Mouse (Mus musculus) urinary bladder, postnatal 25 days (tissue): ENCODE data around the gene Ttc28.

Experiments used
- DNase-seq: peaks from one replicate; pipeline ENCODE4 v3.0.0; 2022; ENCODE audit warnings: low spot score

Gene Ttc28

DNA sequence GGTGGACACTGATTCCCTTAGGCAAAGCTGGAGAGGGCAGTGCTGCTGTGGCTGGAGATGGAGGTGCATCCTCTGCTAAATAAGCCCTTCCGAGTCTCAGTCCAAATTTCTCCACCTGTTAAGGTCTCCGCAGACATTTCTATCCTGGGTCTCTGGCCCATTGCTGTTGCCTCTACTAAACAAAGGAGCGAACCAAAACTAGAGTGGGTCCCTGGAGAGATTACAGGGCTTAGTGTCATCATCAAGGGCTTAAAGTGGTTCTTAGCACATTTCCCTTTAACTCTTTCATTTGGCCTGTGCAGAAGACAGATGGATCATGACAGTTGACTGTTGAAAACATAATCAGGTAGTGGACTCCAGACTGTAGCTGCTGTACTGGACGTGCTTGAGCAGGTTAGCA is 9.0 kb downstream of the Ttc28 start:
- no peak for DNase-seq

DNA sequence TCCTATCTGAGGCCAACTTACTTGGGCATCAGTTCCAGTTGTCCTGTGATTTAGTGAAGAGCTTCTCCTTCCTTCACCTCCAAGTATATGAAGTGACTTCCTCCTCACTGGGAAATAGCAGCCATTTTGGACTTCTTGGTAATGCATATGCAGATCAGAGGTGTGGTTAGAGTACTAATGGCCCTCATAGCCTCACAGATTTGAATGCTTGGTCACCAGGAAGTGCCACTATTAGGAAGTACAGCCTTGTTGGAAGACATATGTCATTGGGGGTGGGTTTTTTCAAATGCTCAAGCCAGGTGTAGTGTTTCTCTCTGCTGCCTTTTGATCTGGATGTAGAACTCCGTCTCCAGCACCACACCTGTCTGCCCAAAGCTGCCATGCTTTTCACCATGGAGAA is 10.3 kb downstream of the Ttc28 start:
- no peak for DNase-seq

DNA sequence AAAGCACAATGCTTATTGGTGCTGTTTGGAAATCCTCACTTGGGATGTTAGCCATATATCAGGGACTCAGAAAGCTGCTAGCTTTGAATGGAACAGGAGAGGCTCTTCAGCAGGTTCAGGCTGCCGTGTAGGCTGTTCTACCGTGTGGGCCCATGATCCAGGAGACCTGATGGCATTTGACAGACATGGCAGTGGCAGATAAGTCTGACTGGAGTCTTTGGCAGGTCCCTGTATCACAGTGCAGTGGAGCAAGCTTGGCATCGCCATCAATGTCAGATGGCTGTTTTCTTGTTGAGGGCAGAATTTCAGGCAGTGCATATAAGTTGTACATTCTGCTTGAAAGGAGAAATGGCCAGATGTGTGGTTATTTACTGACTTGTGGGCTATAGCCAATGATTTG is 11.0 kb downstream of the Ttc28 start:
- DNase-seq = no peak

DNA sequence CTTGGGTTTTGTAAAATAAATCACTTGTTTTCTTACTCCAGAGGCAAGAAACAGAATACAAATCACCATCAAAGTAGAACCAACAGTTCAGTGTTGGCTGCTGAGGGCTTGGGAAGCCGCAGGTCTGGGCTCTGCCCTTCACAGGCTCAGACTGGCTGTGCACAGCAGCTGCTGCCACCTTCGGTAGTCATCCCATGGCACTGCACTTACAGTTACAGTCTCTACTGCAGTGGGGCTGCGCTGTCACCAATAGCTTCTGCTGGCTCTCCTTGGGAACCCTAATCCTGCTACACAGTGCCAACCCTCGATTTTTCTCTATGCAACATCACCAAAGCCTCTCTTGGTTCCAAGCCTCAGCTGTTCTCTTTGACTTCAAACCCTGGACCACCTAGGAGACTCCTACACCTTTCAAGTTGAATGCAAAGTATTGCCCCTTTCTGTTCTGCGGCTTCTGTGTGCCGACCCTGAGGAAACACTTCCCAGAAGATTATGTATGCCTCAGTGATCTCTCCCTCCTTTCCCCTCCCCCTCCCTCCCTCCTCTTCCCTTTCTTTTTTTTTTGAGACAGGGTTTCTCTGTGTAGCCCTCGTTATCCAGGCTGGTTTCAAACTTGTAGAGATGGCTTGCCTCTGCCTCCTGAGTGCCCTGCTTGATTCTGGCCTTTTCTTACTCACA is 17.6 kb downstream of the Ttc28 start:
- no peak for DNase-seq

DNA sequence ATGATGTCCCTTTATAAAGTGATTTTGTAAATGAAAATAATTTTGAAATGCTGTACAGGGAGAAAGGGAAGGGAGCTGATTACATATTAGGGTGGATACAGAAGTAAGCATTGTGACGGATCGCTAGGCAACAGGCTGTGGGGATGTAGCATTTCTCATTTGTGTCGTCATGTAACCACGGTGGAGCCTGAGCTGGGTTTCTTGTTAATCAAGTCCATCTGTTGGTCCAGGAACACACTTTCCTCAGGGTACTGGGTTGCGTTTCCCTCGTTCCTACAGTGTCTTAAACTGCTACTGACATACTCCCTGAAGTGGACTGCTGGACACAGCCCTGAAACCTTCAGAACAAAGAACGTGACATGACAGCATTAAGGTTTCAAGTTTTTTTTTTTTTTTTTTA is 18.6 kb downstream of the Ttc28 start:
- DNase-seq = no peak

DNA sequence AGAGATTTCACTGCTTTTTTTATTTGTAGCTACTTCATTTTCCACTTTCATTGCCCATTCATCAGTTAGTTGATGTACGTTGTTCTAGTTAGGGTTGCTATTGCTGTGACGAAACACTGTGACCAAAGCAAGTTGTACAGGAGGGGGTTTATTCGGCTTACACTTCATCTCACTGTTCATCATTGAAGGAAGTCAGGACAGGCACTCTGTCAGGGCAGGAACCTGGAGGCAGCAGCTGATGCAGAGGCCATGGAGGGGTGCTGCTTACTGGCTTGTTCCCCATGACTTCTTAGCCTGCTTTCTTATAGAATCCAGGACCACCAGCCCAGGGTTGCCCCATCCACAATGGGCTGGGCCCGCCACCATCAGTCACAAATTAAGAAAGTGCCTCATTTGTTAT is 19.2 kb downstream of the Ttc28 start:
- DNase-seq = no peak

DNA sequence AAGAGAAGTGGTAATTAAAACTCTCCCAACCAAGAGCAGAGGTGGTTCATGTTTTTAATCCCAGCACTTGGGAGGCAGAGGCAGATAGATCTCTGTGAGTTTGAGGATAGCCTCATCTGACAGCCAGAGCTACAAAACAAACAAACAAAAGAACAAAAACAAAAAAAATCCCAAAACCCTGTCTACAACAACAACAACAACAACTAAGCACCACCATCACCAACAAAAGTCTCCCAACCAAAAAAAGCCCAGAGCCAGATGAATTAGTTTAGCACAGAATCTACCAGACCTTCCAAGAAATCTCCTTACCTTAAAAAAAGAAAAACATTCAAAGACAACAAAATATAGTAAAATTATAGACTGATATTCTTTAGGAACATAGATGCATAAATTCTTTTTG is 20.7 kb downstream of the Ttc28 start:
- no peak for DNase-seq

DNA sequence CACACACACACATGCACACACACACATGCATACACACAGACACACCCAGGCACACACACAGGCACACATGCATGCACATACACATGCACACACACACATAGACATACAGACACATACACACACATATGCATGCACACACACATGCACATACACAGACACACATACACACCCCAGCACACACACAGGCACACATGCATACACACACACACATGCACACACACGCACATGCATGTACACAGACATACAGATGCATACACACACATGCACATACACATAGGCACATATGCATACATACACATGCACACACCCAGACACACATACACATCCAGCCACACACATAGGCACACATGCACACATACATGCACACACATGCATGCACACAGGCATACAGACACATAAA is 27.1 kb downstream of the Ttc28 start:
- no peak for DNase-seq

DNA sequence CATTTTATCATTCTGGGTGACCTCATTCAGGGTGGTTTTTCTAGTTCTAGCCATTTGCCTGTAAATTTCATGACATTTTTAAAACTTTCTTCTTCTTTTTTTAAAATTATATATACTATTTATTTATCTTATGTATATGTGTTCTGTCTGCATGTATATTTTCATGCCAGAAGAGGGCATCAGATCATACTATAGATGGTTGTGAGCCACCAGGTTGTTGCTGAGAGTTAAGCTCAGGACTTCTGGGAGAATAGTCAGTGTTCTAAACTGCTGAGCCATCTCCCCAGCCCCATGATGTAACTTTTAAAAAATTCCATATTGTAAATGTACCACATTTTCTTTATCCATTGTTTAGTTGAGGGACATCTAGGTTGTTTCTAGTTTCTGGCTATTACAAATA is 29.3 kb downstream of the Ttc28 start:
- DNase-seq = no peak

DNA sequence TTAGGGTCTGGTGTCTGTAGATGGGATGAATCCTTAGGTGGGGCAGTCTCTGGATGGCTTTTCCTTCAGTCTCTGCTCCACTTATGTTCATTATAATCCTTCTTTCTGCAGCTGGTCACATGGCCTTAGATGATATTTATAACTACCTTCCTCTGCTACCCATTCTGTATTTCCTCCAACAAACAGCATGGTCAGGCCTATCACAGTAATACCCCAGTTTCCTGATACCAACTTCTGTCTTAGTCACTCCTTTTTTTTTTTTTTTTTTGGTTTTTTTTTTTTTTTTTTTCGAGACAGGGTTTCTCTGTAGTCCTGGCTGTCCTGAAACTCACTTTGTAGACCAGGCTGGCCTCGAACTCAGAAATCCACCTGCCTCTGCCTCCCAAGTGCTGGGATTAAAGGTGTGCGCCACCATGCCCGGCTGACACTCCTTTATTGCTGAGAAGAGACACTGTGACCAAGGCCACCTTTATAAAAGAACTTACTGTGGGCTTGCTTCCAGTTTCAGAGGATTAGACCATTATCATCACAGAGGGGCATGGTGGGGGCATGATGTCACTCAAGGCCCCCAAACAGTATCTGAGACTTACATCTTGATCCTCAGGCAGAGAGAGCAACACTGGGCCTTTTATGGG is 30.5 kb downstream of the Ttc28 start:
- DNase-seq = no peak

DNA sequence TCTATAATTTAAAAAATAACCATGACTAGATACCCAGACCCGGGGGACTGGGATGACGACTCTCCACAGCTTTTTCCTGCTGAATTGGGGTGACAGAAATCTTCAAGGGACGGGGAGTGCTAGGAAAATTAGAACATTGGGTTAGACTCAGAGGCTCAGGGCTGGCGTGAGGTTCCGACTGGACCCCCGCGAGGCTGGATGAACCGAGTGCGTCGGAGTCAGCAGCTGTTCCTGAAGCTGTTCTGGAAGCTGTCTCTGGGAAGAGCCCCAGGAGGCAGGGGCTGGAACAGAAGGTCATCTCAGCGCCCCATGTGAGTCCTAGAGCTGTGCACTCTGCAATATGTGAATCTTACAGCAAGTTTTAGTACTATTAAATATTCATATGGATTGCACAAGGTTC is 35.3 kb downstream of the Ttc28 start:
- no peak for DNase-seq

DNA sequence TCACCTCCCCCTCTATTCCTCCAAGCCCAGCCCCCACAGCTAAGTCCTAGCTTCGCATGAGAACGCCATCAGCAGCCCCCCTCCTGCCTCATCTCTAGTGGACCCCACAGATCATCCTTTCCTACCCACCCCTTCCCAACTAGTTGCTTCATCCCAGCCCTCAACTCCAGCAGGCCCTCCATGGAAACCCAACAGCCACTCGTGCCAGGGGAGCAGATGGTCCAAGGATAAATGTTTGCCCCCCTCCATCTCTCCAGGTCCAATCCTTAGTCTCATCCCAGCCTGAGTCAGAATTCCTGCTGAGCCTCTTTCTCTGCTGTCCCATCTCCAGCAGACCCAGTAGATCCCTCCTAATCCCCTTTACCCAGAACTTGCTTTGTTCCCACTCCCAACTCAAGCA is 36.6 kb downstream of the Ttc28 start:
- DNase-seq = no peak

DNA sequence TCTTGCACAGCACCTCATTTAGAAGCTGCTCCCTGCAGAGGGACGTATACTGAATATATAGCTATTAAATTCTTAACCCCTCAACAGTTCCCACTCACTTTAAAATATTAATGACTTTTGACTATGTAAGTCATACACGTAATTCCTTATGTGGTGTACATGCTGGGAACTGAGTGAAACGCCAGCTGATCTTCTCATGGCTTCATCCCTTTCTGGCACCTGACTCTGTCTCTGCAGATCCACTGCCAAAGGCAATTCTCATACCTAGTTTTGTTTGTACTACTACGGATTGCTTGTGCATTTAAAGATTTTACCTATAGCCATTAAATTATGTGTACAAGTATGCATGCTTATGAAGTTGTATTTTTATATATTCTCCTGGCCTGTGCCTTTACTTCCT is 39.9 kb downstream of the Ttc28 start:
- no peak for DNase-seq

DNA sequence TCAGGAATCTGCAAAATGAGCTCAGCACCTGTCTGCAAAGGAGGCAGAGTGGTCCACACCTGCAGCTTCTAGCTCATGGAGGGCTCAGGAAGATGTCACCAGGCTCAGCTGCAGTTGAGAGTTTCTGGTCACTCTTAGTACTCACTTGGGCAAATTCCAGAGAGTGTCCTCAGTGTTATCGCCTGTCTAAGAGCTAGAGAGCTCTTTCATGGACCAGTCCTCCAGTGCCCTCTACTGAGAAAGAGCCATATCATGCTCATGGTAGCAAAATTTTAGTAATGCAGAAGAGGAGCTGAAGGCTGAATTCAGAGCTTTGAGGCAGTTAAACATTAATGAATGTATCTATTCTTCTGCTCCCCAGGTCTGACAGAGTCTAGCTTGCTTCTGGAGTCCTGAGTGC is 43.7 kb downstream of the Ttc28 start:
- DNase-seq = no peak

DNA sequence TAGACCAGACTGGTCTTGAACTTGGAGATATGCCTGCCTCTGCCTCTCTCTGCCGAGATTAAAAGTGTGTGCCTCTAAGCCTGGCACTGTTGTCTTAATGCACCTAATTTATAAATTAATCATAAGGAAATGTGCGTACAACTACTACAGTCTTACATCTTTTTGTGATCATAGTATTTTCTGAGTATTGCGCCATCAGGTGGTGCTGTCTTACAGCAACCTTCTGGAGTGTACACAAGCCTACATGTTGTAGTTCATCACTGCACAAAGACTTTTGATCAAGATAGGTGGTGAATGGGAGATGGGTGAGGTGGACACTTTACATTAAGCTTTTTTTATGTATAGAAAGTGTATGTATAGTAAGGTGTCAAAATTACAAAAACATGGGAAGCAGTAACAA is 45.0 kb downstream of the Ttc28 start:
- DNase-seq = no peak

DNA sequence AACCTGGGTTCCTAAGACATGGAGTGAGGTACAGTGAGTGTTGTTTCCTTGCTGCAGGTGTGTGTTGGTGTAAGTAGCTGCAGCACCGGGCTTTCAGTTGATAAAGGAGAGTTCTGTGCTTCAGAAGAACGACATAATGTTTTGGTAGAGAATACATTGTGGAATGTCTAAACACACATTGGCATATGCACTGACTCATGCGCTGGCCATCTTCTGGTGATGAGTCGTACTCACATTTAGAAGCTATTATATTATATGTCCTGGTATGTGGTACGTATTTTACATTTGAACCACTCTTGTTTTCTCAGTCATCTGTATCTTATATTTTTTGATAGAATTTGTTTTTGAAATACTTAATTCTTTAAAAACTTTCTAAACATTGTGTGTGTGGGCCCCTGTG is 46.2 kb downstream of the Ttc28 start:
- no peak for DNase-seq

DNA sequence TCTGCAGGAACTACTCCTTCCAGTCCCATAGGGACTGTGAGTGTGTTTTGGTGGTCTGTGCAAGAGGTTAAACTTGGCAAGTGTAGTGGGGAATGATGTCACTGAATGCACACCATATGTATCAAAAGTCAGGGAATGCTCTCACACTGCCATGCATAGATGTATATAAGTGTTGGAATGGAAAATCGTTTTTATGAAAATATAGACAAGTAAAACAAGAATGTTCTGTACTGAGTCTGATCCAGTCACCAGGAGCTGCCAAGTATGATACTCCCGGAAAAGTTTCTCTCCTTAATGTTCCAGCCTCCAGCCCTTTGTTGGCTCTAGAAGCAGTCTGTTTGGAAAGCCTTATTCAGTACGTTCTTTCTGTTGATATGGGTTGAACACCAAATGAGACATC is 48.7 kb downstream of the Ttc28 start:
- no peak for DNase-seq

DNA sequence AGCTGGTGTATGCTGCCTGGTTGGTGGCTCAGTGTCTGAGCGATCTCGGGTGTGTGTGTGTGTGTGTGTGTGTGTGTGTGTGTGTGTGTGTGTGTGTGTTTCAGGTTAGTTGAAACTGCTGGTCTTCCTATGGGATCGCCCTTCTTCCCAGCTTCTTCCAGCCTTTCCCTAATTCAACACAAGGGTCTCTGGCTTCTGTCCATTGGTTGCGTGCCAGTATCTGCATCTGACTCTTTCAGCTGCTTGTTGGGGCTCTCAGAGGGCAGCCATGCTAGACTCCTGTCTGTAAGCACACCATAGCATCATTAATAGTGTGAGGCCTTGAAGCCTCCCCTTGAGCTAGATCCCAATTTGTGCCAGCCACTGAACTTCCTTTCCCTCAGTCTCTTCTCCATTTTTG is 49.7 kb downstream of the Ttc28 start:
- DNase-seq = no peak

DNA sequence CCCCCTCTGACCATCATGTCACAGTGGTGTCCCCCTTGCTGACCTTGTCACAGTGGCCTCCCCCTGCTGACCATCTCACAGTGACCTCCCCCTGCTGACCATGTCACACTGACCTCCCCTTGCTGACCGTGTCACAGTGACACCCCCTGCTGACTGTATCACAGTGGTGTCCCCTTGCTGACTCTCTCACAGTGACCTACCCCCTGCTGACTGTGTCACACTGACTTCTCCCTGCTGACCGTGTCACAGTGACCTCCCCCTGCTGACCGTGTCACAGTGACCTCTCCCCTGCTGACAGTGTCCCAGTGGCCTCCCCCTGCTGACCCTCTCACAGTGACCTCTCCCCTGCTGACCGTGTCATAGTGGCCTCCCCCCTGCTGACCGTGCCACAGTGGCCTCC is 57.0 kb downstream of the Ttc28 start:
- no peak for DNase-seq

DNA sequence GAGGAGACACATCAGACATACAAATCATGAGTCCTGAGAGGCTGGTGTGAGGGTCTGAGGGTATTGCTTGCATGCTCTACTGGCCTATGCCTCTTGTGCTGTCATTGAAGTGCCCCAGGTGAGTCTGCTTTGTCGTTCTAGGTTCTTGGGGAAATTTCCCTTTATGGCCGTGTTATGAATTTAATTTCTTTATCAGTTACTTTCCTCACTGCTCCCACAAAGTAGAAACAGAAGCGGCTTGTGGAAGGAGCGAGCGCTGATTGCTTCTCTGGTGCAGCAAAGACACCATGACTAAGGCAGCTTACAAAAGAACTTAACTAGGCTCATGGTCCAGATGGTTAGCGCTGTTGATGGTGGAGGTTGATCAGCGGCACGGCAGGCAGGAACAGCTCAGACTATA is 64.7 kb downstream of the Ttc28 start:
- DNase-seq = no peak

DNA sequence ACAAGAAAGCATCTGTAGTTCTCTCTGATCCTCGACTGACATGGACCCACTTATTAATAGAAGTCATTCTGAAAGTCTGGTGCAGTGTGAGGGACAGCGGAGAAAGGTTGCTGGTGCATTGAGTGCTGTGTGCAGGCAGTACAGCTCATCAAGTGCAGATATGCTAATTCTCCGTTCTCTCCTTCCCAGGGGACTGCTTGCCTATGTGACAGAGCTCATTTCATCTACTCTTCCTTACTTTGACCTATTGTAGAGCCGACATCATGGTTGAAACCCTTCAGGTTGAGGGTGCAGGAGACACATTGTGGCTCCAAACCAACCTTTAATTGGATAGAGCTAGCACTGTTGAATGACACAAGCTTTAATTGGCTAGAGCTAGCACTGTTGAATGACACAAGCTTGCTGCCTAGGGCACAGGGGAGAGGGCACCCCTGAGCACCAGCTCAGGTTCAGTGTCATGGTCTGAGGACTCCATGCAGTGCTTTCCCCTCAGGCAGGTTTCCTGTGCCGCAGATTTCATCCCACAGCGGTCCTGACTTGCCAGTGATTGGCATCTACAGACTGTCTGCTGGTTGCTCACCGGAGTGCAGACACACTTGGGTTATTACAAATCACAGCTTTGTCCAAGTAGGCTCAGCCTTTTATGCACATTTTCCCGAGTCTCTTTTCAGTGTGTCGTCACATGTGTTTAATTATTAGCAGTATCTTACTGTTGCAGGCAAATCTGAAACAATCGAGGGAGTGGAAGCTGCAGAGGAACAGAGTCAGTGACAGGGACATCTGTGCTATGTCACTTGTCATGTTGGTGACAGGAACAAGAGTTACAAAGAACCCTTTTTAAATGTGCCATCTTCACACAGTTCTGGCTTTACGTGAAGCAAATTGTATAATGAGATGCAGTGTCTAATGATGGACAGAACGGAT is 69.1 kb downstream of the Ttc28 start:
- DNase-seq = no peak

DNA sequence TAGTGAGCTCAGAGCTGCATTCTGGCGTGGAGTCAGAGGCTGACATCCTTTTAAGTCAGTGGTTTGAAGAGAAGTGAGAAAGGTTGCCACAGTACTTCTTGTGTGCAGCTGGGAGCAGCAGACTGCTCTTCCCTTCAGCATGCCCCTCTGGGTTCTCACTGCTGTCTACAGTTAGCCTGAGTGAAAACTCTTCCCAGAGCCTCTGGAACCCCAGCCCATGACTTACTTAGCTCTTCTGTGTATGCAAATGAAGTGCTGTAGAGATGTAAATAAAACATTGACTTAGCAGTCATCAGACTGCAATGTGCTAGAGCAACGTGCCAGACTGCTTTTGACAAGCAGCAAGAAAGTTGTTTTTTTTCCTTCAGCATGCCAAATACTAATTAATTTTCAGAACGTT is 70.2 kb downstream of the Ttc28 start:
- DNase-seq = no peak

DNA sequence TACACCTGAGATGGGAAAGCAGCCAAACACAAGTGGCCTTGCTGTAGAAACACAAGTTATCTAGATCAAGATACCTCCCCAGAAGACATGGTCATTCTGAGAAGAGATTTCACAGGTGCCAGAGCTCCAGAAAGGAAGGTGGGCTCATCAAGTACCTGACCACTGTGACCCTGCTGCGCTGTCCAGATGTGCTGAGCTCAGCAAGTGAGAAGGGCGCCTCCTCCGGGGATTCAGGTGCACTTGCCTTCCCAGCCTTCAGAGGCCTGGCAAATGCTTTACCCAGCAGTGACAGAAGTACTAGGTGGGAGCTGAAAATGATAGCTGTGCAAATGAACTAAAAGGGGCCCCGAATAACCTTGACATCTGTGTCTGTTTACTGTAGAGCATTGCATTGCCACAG is 78.6 kb downstream of the Ttc28 start:
- DNase-seq = no peak
